Mouse (Mus musculus) heart, adult 2 months (tissue): ENCODE data around the gene Gm10382. TPM values are rescaled to one million over a fixed set of nuclear protein-coding genes. Genes with fewer than 3 reads are reported as not detected.
A peak's percentile ranks its signal among the peaks of the same experiment; 100 is the strongest.

Source experiments
- DNase-seq, 2 experiments: peaks; one replicate each; pipeline ENCODE4 v3.0.0; 2021
- H3K27ac ChIP-seq: fragments of 200-600 bp; 2 replicates; pipeline ENCODE4 v1.8.1; 2022
- H3K27me3 ChIP-seq: fragments of 200-500 bp; 2 replicates; pipeline ENCODE4 v1.6.1; 2012; ENCODE audit warnings: mild to moderate bottlenecking, low read length, inconsistent platforms, mixed read lengths; ENCODE audit not compliant: control insufficient read depth, insufficient read depth
- H3K36me3 ChIP-seq: fragments of 200-500 bp; 2 replicates; pipeline ENCODE4 v1.6.1; 2012; ENCODE audit warnings: low read length, inconsistent platforms; ENCODE audit not compliant: control insufficient read depth, insufficient read depth
- H3K4me1 ChIP-seq: fragments of 200-500 bp; 2 replicates; pipeline ENCODE4 v1.6.1; 2011; ENCODE audit warnings: low read length; ENCODE audit not compliant: control insufficient read depth, insufficient read depth
- H3K4me3 ChIP-seq: fragments of 200-600 bp; 2 replicates; pipeline ENCODE4 v1.8.1; 2022
- H3K79me2 ChIP-seq: fragments of 200-500 bp; replicated peaks from 2 replicates; pipeline ENCODE4 v1.6.1; 2012; ENCODE audit warnings: mild to moderate bottlenecking, inconsistent platforms, low read length, moderate library complexity, mixed read lengths; ENCODE audit not compliant: control insufficient read depth, insufficient read depth
- H3K9ac ChIP-seq: fragments of 200-500 bp; 2 replicates; pipeline ENCODE4 v1.6.1; 2012; ENCODE audit warnings: low read depth, mild to moderate bottlenecking, control low read depth, inconsistent platforms, low read length, mixed read lengths
- CTCF ChIP-seq: fragments of 200-600 bp; IDR thresholded peaks from 2 replicates; pipeline ENCODE4 v1.8.1; 2022; ENCODE audit warnings: antibody characterized with exemption, mild to moderate bottlenecking, moderate library complexity
- EP300 ChIP-seq: fragments of 200-500 bp; IDR thresholded peaks from 2 replicates; pipeline ENCODE4 v1.6.1; 2011; ENCODE audit warnings: low read depth, low read length, control low read depth; ENCODE audit not compliant: insufficient read depth
- POLR2A ChIP-seq: fragments of 200-500 bp; IDR thresholded peaks from 2 replicates; pipeline ENCODE4 v1.6.1; 2011; ENCODE audit warnings: mild to moderate bottlenecking, low read depth, low read length, control low read depth; ENCODE audit not compliant: insufficient read depth
- WGBS: fragments of 180-500 bp; shearing (Covaris S2); methylation state at CpG from one replicate; pipeline ENCODE4 v1.1.7; 2018; 5-methylcytosine and 5-hydroxymethylcytosine counted together
- intact Hi-C: fragments of 180-260 bp; cut with DNase I; formaldehyde crosslinking; loops from one replicate; pipeline ENCODE4 v1.15.1; 2025
- polyA plus RNA-seq: library from polyadenylated mRNA; depleted of rRNA; stranded (reverse); fragments of >200 nt; gene quantifications from 2 replicates; pipeline ENCODE4 v1.2.3, GENCODE M21; 2012
- total RNA-seq, 2 experiments: library from RNA; stranded (reverse); gene quantifications; 2 replicates each; pipeline ENCODE4 v1.2.3; 2021

Gene Gm10382
- total and polyA plus RNA-seq, 3 experiments: 0.12 to 0.21 TPM; not detected in 1

GRCm38 (mm10) chr5:125402991-125403390 is 13.9 kb downstream of the Gm10382 start:
- no peak overlapping the region for H3K4me3 ChIP-seq
- intact Hi-C loops: no loop called here
- no peak for DNase-seq
- H3K4me1 ChIP-seq: peaks cover 3% of the 10 kb centered on the region
- H3K36me3 ChIP-seq: no peaks in the 10 kb centered on the region
- H3K27me3 ChIP-seq: no peaks in the 10 kb centered on the region
- peak overlapping the region; percentile 95 for H3K27ac ChIP-seq
- 74% methylated on average over 6 of the region's 6 CpGs for WGBS
- H3K9ac ChIP-seq: no peak overlapping the region
- no peaks in the 10 kb centered on the region for H3K79me2 ChIP-seq
- TF ChIP-seq POLR2A (no peak), CTCF (no peak)

GRCm38 (mm10) chr5:125403481-125404465 is 14.7 kb downstream of the Gm10382 start:
- WGBS: 24% methylated on average over 31 of the region's 31 CpGs
- DNase-seq: peak; percentile 67 to 79
- H3K9ac ChIP-seq: peak overlapping the region; percentile 66
- H3K4me3 ChIP-seq: peak overlapping the region; percentile 69
- H3K4me1 ChIP-seq: peaks cover 3% of the 10 kb centered on the region
- H3K36me3 ChIP-seq: no peaks in the 10 kb centered on the region
- H3K27me3 ChIP-seq: no peaks in the 10 kb centered on the region
- TF ChIP-seq CTCF: no peak
- TF ChIP-seq POLR2A: peak; percentile 56; the same call in 1 of the 2 replicates
- TF ChIP-seq EP300: peak; percentile 66; the same call in 1 of the 2 replicates
- no peaks in the 10 kb centered on the region for H3K79me2 ChIP-seq
- peak overlapping the region; percentile 95 for H3K27ac ChIP-seq
- intact Hi-C loops: loop anchor here (2.0 kb wide), 1 partner anchor 15 kb away; the partner anchor contains the start of gene Gm10382

GRCm38 (mm10) chr5:125404536-125404902 is 15.4 kb downstream of the Gm10382 start:
- Histone ChIP-seq H3K79me2 (no peaks in the 10 kb centered on the region), H3K27me3 (no peaks in the 10 kb centered on the region), H3K4me3 (peak overlapping the region; percentile 69), H3K4me1 (peaks cover 3% of the 10 kb centered on the region), H3K27ac (peak overlapping the region; percentile 95), H3K36me3 (no peaks in the 10 kb centered on the region), H3K9ac (peak overlapping the region; percentile 79)
- 3% methylated on average over 7 of the region's 7 CpGs for WGBS
- TF ChIP-seq POLR2A (no peak), EP300 (no peak), CTCF (no peak)
- no peak for DNase-seq
- intact Hi-C loops: loop anchor here (2.0 kb wide), 1 partner anchor 16 kb away; the partner anchor contains the start of gene Gm10382

GRCm38 (mm10) chr5:125404903-125405545 is 15.9 kb downstream of the Gm10382 start:
- peak overlapping the region; percentile 79 for H3K9ac ChIP-seq
- no peaks in the 10 kb centered on the region for H3K27me3 ChIP-seq
- peak overlapping the region; percentile 95 for H3K27ac ChIP-seq
- H3K79me2 ChIP-seq: no peaks in the 10 kb centered on the region
- peak overlapping the region; percentile 69 for H3K4me3 ChIP-seq
- intact Hi-C loops: loop anchor here (2.0 kb wide), 1 partner anchor 16 kb away; the partner anchor contains the start of gene Gm10382
- DNase-seq: peak; percentile 77 to 81
- H3K36me3 ChIP-seq: no peaks in the 10 kb centered on the region
- TF ChIP-seq EP300 (no peak), CTCF (no peak), POLR2A (peak; percentile 41; the same call in 1 of the 2 replicates)
- under 1% methylated on average over 28 of the region's 28 CpGs for WGBS
- peaks cover 3% of the 10 kb centered on the region for H3K4me1 ChIP-seq

- H3K36me3 ChIP-seq: no peaks in the 10 kb centered on the region
- peak; percentile 58; the same call in 1 of the 2 replicates for TF ChIP-seq EP300
- no peak for TF ChIP-seq POLR2A
- no peaks in the 10 kb centered on the region for H3K79me2 ChIP-seq
- peak overlapping the region; percentile 95 for H3K27ac ChIP-seq
- peak overlapping the region; percentile 79 for H3K9ac ChIP-seq
- DNase-seq: peak; percentile 85 to 88
- no peaks in the 10 kb centered on the region for H3K27me3 ChIP-seq
- H3K4me1 ChIP-seq: peaks cover 3% of the 10 kb centered on the region
- WGBS: under 1% methylated on average over 31 of the region's 31 CpGs
- H3K4me3 ChIP-seq: peak overlapping the region; percentile 69
- intact Hi-C loops: loop anchor here (2.0 kb wide), 1 partner anchor 17 kb away; the partner anchor contains the start of gene Gm10382
These were observed 16.6 kb downstream of the Gm10382 start for GRCm38 (mm10) chr5:125405546-125406248.
